Mouse (Mus musculus) retina, adult 2 months (tissue): ENCODE measurements around the gene Rab27a.
A peak's percentile ranks its signal among the peaks of the same experiment; 100 is the strongest.
"Not testable (repeated sequence)": the region's sequence is repeated elsewhere in the genome, so short reads cannot be mapped to it uniquely, and the experiment has no call there.

Source experiments
- DNase-seq: peaks from one replicate; pipeline ENCODE4 v3.0.0-alpha.2; 2012; ENCODE audit warnings: low read depth, low spot score

Gene Rab27a

DNA sequence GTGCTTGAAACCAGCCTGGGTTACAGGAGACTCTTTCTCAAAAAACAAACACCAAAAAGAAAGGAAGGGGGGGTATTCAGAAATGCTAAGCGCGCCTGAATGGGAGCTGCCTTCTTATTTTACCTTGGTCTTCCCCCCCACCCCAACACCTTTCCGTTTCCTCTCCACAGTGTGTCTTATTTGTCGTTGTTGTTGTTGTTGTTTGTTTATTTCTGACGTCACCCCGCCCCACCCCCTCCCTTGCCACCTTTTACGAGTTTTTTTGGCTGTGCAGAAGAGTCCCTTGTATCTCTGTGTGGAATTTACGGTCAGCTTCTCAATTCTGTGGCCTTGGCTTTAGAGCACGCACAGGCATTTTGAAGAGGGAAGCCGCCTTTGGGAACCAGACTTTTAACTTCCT, 1.1 kb downstream of the Rab27a start:
- no peak for DNase-seq

DNA sequence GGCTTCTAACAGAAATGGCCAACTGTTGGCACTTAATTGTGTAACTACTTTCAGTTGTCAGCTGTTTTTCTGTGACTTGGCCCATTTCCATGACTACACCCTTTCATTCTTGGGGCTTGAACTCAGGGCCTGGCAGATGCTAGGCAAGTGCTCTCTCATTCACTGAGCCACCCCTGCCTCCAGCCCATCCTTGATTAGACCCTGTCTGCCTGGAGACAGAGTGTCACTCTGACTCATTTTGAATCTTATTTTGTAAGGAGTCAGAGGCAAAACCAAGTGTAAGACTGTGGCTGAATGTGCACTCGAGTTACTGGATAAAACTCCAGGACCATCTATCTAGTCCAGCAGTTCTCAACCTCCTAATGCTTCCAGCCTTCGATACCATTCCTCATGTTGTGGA, 3.3 kb downstream of the Rab27a start:
- no peak for DNase-seq

DNA sequence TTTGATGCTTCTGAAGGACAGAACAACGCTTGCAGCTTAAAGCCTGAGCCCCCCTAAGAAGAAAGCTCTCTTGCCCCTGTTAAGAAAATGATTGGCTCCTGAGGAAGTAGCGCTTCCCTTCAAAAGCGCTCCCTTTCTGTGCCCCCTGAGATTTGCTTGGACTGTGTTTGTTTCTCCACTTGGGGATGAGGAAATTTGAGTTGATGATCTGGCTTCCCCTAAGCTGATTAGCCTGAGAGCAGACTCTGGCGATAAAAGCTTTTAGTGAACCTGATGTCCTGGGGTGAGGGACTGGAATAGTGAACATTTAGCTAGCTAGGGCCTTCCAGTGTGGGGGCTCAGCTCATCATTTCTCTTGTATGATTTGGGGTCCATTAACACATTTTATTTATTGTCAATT, 4.3 kb downstream of the Rab27a start:
- DNase-seq = peak; percentile 57

DNA sequence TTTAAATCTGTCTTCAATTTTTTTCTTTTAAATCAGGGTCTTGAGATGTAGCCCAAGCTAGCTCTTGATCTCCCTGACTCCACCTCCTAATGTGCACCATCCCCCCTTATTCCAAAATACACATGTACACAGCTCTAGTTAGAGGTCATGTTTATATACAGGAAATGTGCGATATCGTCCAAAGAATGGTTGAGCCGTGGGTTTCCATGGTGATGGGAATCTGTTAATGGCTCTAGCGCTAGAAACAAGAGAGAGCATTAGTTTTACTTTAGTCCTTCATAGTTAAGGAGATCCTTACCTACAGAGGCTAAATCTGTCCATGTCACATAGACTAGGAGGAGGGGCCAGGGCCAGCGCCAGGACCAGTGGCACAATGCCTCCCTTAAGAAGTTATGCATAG, 5.2 kb downstream of the Rab27a start:
- no peak for DNase-seq

DNA sequence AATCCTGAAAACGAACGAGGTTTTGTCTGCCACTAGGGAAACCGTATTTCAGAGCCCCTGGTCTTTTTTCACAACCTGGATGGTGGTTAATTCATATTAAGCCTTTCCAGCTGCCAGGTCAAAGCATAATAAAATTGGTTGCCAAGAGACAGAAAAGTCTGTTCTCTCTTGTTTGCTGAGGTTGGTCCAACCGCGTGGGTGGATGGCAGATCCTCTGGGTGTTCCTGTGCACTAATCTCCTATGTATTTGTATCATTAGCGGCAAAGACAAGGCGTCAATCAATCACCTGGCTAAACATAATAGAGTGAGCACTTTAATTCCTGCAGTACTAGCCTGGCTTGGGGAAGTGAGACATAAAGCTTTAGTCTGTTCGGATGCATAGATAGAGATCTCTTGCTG, 6.0 kb downstream of the Rab27a start:
- no peak for DNase-seq

DNA sequence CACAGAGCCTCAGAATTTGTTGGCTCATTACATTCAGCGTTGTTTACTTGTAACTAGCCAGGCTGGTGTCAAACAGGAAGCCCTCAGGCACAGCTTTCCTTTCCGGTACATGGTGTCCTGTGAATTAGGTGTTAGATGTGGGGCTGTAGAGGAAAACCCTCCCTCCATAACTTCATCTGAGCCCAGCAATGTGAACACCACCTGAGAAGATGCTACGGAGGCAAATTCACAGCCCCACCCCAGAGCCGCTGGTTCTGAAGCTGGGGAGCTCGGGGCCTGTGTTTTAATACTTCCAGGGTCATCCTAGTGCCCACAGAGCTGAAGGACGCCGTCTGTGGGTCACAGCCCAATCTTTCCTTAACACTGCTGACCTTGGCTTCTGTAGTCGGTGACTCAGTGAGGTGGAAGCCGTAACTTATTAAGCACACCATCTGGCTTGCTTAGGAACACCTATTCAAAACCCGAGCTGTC, 10.8 kb downstream of the Rab27a start:
- DNase-seq = no peak

DNA sequence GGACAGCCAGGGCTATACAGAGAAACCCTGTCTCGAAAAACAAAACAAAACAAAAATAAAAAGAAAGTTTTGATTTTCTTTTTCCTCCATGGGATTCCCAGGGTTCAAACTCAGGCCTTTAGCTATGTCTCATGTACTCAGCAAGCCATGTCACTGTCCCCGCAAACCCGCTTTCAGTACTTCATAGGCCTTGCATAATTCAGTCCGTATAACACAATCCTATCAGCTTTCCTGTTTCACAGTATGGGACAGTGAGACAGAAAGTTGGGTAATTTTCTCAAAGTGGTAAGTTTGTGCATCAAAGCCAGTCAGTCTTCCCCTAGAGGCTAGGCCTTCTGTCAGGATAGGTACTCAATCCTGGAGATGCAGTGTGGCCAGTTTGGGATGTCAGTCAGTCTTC, 14.6 kb downstream of the Rab27a start:
- no peak for DNase-seq

DNA sequence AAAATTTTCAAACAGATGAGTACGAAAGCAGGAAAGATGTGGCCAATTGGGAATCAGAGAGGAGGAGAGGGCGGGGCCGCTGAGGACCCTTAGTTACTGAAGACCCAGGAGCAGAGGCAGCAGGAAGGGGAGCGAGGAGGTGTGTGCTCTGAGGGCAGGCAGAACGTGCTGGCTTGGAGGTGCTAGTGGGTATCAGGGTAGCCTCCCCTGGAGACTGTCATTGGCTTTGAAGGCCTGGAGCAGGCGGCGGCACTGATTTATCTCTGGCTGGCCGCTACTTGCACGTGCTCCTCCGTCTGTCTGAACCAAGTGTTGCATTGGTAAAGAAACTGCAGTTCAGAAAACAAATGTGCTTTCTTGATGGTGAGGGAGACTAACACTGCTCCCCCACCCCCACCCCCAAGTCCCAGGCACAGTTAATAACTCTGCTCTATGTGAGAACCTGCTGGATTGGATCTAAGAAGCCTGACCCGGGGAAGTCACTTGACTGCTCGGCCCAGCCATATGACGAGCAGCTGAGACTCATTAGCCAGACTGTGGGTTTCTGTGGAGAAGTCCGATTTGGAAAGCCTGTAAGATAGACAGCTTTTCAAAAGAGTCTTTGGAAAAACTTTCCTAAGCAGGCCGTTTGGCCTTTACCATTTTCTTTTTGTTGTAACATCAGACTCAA, 19.1 kb downstream of the Rab27a start:
- no peak for DNase-seq

DNA sequence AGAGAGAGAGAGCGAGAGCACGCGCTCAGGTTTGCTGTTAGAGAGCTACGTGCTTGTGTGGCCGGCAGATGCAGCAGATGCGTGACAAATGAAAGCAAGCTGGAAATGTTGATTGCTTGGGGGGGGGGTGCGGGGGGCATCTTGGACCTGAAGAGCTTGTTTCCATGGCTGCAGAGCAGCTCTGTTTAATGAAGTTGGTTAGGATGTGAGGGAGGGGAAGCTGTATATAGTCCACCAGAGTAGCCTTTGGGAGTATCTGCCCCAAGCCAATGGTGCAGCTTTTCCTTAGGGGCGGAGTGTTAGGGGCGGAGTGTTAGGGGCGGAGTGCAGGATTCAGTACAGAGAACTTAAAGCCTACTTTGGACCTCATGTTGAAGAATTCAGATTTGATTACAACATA, 22.4 kb downstream of the Rab27a start:
- no peak for DNase-seq

DNA sequence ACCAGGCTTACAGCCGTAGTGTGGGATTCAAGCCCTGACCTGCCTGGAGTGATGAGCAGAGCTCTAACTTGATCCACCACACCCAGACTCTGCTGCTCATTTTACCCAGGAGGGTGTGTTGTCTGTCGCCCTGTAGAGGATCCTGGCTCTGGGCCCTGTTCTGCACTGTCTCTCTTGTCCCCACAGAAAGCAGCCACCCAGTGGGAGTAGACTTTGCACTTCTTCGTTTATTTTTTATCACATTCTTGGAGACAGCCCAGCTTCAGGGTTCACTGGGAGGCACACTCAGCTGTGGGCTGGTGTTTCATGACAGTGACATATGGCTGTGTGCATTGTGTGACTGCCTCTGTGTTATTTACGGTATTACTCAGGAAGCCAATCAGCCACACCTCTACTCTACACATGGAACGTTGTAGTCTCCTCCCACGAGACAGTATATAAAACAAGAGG, 23.6 kb downstream of the Rab27a start:
- no peak for DNase-seq

DNA sequence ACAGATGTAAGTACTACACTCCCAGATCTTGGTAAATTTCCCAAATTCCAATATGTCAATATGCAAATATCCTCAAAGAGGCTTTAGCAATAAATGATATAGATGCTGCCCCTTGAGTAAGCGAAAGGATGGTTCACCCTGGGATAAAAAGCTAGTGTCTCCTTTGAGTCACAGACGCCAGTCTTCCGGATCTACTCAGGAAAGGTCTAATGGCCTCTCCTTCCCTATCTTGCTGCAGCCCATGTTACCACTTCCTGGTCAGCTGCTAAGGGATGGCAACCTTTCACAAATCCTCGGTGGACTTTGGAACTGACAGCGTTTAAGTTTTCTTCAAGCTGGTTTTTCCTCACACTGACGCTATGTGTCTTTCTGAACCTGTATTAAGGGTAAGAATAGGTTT, 24.0 kb downstream of the Rab27a start:
- no peak for DNase-seq

DNA sequence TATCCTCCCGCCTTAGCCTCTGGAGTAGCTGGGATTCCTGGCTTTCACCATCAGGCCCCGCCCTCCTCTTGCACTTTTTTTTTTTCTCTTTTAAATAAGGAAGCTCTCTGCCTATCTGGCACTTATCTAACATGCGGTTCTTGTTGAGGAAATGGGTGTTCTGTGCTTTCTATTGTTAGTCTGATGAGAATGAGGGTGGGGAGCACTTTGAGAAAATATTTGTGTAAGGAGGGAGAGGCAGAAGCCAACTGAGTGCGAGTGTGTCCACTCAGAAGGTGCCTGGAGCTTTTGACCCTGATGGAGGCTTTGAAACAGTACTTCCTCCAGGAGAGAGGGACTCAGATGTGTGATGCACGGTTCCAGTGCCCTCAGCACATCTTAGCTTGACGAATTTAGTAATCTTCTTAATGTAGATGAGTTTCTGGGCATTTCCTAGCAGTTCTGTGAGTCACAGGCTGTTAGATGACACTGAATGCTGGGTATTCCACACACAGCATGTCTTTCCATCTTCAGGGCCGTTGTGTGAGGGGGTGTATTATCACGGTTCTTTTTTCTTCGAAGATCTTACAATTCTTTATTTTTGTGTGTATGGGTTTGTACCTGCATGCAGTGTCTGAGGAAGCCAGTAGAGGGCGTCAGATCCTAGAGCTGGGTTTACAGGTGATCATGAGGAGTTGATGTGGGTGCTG, 26.5 kb downstream of the Rab27a start:
- no peak for DNase-seq

DNA sequence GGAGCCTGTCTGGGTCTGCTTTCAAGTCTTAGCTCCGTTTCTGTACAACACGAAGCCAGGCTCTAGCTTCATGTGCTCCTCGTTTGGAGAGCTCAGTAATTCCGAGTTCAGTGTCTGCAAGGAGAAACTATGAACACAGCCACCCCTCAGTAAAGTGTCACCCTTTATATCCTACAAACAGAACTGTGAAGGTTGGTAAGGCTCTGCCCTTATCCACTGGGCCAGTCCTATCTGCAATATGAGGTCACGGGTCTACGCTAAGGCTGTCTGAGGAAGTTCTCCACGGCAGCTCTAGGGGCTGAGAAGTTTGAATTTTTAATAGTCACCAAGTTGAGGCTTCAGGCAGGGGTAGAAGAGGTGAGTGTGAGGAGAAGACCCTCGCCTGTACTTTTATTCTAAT, 27.8 kb downstream of the Rab27a start:
- no peak for DNase-seq

DNA sequence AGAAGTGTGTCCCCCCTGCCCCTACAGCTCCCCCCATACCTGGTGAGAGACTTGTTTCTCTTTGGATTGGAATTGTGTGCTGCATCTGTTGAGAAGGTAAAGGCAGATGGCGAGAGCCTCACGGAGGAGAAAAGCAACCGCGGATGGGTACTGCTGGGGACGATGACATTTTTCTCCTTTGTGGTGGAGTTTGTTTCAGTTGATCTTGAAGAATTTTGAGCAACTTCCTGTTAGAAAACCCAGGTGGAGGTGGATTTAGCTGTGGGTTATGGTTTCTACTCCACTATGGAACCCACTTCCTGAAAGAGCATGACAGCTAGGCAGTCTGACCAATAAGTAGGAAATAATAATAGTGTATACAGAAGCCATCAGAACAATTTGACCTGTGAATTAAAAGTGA, 28.5 kb downstream of the Rab27a start:
- DNase-seq = no peak

DNA sequence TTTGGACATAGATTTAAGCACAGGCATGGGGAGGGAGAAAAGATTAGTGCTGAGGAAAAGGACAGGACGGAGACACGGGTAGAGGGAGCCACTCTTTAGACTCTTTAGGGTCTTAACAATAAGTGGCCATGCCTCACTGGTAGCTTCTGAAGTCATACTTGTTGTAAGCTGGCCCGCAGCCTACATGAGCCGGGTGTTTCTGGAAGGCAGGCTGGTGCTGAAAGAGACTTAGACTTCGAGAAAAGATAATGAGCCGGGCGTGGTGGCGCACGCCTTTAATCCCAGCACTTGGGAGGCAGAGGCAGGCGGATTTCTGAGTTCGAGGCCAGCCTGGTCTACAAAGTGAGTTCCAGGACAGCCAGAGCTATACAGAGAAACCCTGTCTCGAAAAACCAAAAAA, 34.7 kb downstream of the Rab27a start:
- DNase-seq = not testable (repeated sequence)

DNA sequence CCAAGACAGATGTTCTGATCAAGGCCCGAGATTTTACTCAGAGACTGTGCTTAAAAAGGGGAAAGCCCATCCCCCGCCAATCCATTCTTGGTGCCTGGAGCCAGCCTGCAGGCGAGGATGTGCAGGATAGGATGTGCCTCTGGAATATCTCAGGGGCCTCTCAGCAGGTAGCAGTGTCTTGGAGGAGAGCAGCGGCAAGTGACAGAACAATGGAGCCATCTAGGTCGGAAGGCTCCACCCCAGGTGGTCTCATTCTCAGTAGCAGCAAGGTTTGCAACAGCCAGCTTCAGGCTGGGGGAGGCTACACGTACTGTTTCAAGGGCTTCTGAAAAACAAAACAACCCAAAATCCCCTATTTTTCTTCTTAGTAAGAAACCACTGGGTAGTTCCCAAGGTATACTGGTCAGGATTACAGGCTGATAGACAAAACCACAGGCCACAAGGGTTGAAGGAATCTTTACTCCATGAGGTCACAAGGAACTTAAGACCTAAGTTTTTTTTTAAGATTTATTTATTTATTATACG, 35.2 kb downstream of the Rab27a start:
- no peak for DNase-seq

DNA sequence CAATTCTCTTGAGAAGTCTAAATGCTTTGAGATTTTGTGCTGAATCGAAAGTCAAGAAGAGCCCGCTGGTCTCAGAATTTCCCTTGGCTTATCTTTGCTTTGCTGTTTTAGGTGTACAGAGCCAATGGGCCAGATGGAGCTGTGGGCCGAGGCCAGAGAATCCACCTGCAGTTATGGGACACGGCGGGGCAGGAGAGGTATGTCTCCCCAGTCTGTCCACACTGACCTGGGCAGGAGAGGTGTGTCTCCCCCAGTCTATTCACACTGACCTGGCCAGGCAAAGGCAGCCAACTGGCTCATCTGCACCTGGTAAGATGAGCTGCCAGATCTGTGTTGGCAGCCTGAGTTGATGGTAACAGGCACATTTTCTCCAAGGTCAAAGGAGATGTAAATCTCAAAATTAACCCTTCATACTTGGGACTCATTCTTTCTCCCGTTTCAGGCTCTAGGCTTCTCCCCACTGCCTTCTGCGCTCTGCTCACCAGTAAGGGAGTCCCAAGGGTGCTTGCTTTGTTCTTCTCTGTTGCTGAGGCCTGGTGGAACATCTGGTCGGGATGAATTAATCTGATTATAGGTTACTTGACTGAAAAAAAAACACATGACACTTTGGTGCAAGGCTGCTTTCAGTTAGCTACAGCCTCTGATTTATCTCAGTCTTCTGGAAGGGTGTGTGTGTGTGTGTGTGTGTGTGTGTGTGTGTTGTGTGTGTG, 37.8 kb downstream of the Rab27a start:
- DNase-seq = no peak

DNA sequence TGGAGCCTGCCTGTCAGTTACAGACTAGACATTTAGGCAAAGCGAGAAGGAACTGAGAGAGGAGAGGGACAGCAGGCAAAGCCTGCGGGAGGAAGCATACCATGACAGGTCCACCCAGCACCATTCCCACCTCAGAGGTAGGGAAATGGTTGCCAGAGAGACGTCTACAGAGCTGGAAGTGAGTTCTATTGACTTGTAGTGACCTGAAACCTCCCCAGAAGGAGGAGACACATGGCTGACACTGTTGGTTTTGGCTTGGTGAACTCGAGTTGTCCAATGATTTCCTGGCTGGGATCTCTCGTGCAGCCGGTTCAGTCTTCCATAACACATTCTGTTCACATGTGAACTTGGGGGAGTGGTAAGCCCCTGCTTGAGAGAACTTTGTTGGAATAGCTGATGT, 39.3 kb downstream of the Rab27a start:
- DNase-seq = no peak

DNA sequence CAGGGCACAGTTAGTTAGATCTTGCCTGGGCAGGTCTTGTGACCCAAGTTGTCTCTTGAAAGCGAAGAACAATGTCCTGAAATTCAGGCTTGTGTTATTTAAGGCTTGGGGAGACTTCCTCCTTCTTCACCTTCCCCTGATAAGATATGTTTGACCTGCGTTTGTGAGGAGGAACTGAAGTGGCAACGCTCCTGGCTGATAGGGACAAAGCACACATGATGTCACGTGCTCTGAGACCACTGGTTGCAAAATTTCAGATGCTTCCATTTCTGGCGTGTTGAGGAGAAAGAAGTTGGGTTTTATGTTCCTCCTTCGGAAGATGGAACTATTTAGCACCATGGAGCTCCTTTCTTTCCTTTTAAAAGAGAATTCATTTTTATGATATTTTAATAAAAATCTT, 41.2 kb downstream of the Rab27a start:
- no peak for DNase-seq

DNA sequence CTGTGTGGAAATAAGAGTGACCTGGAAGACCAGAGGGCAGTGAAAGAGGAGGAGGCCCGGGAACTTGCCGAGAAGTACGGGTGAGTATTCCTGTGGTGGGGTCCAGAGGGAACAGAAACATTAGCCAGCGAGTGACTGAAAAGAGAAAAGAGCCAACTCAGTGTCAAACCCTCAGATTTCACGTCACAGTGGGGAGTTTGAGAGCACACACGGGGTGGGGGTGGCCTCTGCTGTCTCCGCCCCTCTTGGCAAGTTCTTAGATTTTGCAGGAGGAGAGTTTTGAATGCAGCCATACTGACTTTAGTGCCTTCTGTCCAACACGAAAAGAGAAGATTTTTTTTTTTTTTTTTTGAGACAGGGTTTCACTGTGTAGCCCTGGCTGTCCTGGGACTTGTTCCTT, 42.5 kb downstream of the Rab27a start:
- DNase-seq = no peak

DNA sequence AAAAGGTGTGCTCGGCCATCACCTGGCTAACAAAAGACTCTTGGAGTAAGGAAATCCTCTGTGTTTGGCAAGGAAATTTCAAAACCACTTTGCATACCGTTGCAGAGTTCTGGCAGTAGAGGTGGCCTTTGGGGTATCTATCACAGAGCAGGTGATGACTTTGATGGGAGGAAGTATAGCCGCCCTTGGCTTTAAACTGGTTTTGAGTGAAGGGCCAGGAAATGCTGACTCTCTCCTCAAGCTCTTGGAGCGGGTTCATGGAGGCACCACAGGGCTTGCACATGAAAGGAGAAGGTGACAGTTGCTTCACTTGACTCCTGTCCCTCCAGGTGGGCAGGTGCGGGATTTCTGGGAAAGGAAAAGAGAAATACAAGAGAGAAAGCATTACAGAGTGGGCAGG, 42.9 kb downstream of the Rab27a start:
- DNase-seq = no peak

DNA sequence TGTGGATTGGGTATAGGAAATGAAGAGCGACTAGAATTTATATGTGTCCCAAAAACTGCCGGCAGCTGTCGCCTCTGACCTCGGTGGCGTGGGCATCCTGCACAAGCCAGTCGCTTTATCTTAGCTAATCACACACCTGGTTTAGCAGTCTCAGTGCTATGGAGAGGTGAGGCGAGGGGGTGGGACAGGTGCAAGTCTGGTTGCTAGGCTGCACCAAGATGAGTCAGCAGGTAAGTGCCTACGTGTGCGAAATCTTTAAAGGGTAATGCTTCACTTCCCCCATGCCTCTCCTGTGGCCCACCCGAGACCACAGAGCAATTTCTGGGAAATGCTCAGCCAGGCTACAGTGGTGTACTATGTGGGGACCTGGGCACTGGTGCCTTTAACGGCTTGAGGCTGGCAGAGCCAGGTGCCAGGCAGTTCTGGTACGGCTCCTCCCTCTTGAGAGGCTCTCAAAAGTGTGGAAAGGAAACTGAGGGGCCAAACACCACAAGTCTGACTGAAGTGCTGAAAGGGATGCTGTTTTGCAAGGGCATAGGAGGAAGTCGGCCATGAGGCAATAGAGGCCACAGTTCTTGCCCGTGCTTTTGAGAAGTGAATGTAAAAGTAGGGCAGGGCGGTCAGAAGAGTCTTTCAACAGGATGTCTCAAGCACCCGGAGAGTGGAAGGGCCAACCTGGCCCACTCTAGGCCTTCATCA, 44.7 kb downstream of the Rab27a start:
- DNase-seq = no peak
